Mouse (Mus musculus): ENCODE measurements around the gene Zhx3.

The Zhx3 gene

GRCm38 (mm10) chr2:160872890-160873382, at the start of gene Zhx3:
Zhx3 (minus strand) TSS chr2:160872998.
- peak; percentile 89 to 90 for DNase-seq

GRCm38 (mm10) chr2:160921285-160921684, 48.5 kb upstream of the Zhx3 start:
- no peak for DNase-seq

GRCm38 (mm10) chr2:160918930-160919215, 46.1 kb upstream of the Zhx3 start:
- DNase-seq: no peak

GRCm38 (mm10) chr2:160918154-160918929, 45.5 kb upstream of the Zhx3 start:
- DNase-seq: no peak

GRCm38 (mm10) chr2:160917313-160917712, 44.5 kb upstream of the Zhx3 start:
- DNase-seq: no peak

GRCm38 (mm10) chr2:160916714-160917113, 43.9 kb upstream of the Zhx3 start:
- DNase-seq: no peak

GRCm38 (mm10) chr2:160915821-160916610, 43.2 kb upstream of the Zhx3 start:
- no peak for DNase-seq

- DNase-seq: no peak
Measured at GRCm38 (mm10) chr2:160914656-160915055, 41.9 kb upstream of the Zhx3 start.

GRCm38 (mm10) chr2:160912231-160912671, 39.5 kb upstream of the Zhx3 start, which contains the start of gene Emilin3:
Emilin3 (minus strand) TSS chr2:160912328.
- DNase-seq: no peak

- no peak for DNase-seq
Measured at GRCm38 (mm10) chr2:160911558-160912201, 38.9 kb upstream of the Zhx3 start.

GRCm38 (mm10) chr2:160910633-160911032, 37.8 kb upstream of the Zhx3 start:
- no peak for DNase-seq

GRCm38 (mm10) chr2:160908607-160909006, 35.8 kb upstream of the Zhx3 start:
- DNase-seq: no peak

GRCm38 (mm10) chr2:160906101-160906500, 33.3 kb upstream of the Zhx3 start:
- no peak for DNase-seq

GRCm38 (mm10) chr2:160905301-160905700, 32.5 kb upstream of the Zhx3 start:
- no peak for DNase-seq

GRCm38 (mm10) chr2:160901656-160902412, 29.0 kb upstream of the Zhx3 start:
- DNase-seq: no peak

GRCm38 (mm10) chr2:160891697-160892096, 18.9 kb upstream of the Zhx3 start:
- DNase-seq: no peak

GRCm38 (mm10) chr2:160891045-160891444, 18.2 kb upstream of the Zhx3 start:
- no peak for DNase-seq

- DNase-seq: peak; percentile 80 to 86
Measured at GRCm38 (mm10) chr2:160887859-160888258, 15.1 kb upstream of the Zhx3 start.

- DNase-seq: peak; percentile 84 to 94
Measured at GRCm38 (mm10) chr2:160887284-160887683, 14.5 kb upstream of the Zhx3 start.

- DNase-seq: no peak
Measured at GRCm38 (mm10) chr2:160886221-160886620, 13.4 kb upstream of the Zhx3 start.

GRCm38 (mm10) chr2:160884830-160885229, 12.0 kb upstream of the Zhx3 start:
- DNase-seq: peak in 1 of 2 experiments; percentile 65

GRCm38 (mm10) chr2:160883912-160884311, 11.1 kb upstream of the Zhx3 start:
- DNase-seq: peak; percentile 45 to 53

GRCm38 (mm10) chr2:160882436-160882835, 9.6 kb upstream of the Zhx3 start:
- no peak for DNase-seq
